Mouse (Mus musculus) megakaryocyte, embryonic 14.5 days (primary cell): Measurements from ENCODE around the gene Proser3.

Experiments
- FLI1 ChIP-seq: IDR thresholded peaks from 2 replicates; pipeline ENCODE4 v1.6.1; 2012; ENCODE audit warnings: low read length, inconsistent platforms, mixed read lengths
- GATA1 ChIP-seq: IDR thresholded peaks from 3 replicates; pipeline ENCODE4 v1.6.1; 2012; ENCODE audit warnings: mixed read lengths, low read length, inconsistent platforms, borderline replicate concordance

DNA sequence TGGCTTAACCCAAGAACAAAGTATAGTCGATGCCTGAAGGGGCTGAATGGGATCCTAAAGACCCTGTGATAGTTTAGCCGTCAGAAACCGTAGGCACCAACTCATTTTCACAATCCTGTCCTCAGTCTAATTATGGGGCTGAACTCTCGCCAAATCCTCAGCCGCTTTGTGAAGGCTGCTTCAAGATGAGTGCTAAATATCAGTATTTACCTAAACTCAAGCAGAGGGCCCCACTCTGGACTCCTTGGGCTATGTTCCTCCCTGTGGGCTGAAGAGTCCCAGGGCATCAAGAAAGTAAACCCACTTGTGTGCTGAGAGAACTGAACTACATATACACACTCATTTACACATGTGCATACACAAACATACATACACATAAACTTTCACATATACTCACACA lies 44.7 kb upstream of the Proser3 start:
- TF ChIP-seq GATA1 (no peak), FLI1 (no peak)
